Mouse (Mus musculus): ENCODE data around the gene Scarf2.

- no peak for TF ChIP-seq TAL1 (IDR thresholded peaks at IDR 0.05; ENCODE audit: low read length)
- no peak for TF ChIP-seq GATA1 (IDR thresholded peaks at IDR 0.05; ENCODE audit: low read length)
Measured at GRCm38 (mm10) chr16:17796971-17797811, at the start of gene Scarf2.

Data from erythroblast, embryonic 14.5 days (primary cell).